Mouse (Mus musculus) hindbrain, embryonic 12.5 days (tissue): ENCODE measurements around the gene Plxna1. TPM values are rescaled to one million over a fixed set of nuclear protein-coding genes. Genes with fewer than 3 reads are reported as not detected.

Experiments used
- ATAC-seq: fragments of 200-750 bp; cut with Nextera tagmentation; 2 replicates; pipeline ENCODE4 v1.8.0; 2017; ENCODE audit warnings: moderate TSS enrichment; ENCODE audit not compliant: low FRiP score
- H3K27ac ChIP-seq: fragments of 300-500 bp; sonication (generic); 2 replicates; pipeline ENCODE4 v1.5.1; 2016; ENCODE audit warnings: mild to moderate bottlenecking
- H3K27me3 ChIP-seq: fragments of 300-500 bp; sonication (generic); 2 replicates; pipeline ENCODE4 v1.6.1; 2016; ENCODE audit warnings: mild to moderate bottlenecking
- H3K36me3 ChIP-seq: fragments of 300-500 bp; sonication (generic); 2 replicates; pipeline ENCODE4 v1.6.1; 2016; ENCODE audit warnings: mild to moderate bottlenecking
- H3K4me1 ChIP-seq: fragments of 300-500 bp; sonication (generic); 2 replicates; pipeline ENCODE4 v1.6.1; 2016
- H3K4me2 ChIP-seq: fragments of 300-500 bp; sonication (generic); replicated peaks from 2 replicates; pipeline ENCODE4 v1.6.1; 2016; ENCODE audit warnings: mild to moderate bottlenecking
- H3K4me3 ChIP-seq: fragments of 300-500 bp; sonication (generic); 2 replicates; pipeline ENCODE4 v1.5.1; 2016; ENCODE audit warnings: mild to moderate bottlenecking
- H3K9ac ChIP-seq: fragments of 300-500 bp; sonication (generic); 2 replicates; pipeline ENCODE4 v1.6.1; 2016; ENCODE audit warnings: mild to moderate bottlenecking, moderate library complexity
- H3K9me3 ChIP-seq: fragments of 300-500 bp; sonication (generic); replicated peaks from 2 replicates; pipeline ENCODE4 v1.6.1; 2016; ENCODE audit warnings: mild to moderate bottlenecking
- WGBS: fragments of 180-500 bp; shearing (Covaris S2); methylation state at CpG from one replicate; pipeline ENCODE4 v1.1.7; 2016; 5-methylcytosine and 5-hydroxymethylcytosine counted together
- polyA plus RNA-seq: library from polyadenylated mRNA; unstranded; fragments of >200 nt; fragmentation: Nextera tagmentation; extraction: Ambion mirVana; gene quantifications from 2 replicates; pipeline ENCODE4 v1.2.1, GENCODE M21; 2016

Gene Plxna1
- polyA plus RNA-seq, 1 experiment from 2014 or later = 62.8 TPM

DNA sequence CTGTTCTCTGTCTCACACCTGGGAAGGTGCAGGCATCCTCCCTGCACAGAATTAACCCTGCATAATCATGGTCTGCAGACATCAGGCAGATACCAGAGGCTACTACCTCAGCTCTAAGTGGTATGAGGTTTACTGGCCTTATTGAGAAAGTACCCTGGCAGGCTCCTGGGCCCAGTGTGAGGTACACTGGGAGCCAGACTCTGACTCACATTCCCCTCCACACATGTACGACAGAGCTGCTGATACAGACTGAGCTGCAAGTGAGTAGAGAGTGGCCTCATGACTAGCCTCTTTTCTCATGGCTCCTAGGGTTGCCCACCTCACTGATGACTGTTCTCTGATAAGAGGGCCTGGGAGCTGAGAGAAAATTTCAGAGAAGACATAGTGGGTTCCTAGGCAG lies 24.5 kb upstream of the Plxna1 start:
- Histone ChIP-seq H3K9ac (no peak overlapping the region), H3K36me3 (no peaks in the 10 kb centered on the region), H3K4me3 (no peak overlapping the region), H3K27ac (no peak overlapping the region), H3K4me2 (no peak overlapping the region), H3K9me3 (no peaks in the 10 kb centered on the region), H3K27me3 (no peaks in the 10 kb centered on the region), H3K4me1 (peaks cover 12% of the 10 kb centered on the region)
- 89% methylated on average over 1 of the region's 1 CpGs for WGBS
- ATAC-seq = no peak

DNA sequence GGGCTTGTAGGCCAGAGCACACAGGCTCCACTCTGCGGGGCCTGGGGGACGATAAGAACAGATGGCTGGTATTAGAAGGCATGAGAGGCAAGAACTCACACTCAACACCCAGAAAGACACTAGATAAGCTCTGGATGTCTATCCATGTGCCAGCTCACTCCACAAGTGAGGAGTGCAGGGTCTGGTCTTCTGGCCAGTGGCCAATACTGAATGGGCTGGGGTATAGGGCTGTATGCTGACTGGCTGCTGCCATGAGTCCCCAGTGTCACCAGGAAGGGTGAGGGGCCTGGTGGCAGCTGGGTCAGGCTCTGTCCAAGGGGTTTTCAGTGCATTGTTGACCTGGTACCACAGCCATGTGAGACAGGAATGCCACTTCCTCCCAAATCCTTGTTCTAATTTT lies 22.3 kb upstream of the Plxna1 start:
- H3K4me2 ChIP-seq = no peak overlapping the region
- no peaks in the 10 kb centered on the region for H3K36me3 ChIP-seq
- no peak for ATAC-seq
- no peak overlapping the region for H3K27ac ChIP-seq
- H3K27me3 ChIP-seq = no peaks in the 10 kb centered on the region
- no peak overlapping the region for H3K4me3 ChIP-seq
- peaks cover 10% of the 10 kb centered on the region; the same call in 1 of the 2 replicates for H3K4me1 ChIP-seq
- H3K9me3 ChIP-seq = no peaks in the 10 kb centered on the region
- 90% methylated on average over 2 of the region's 2 CpGs for WGBS
- no peak overlapping the region for H3K9ac ChIP-seq

GRCm38 (mm10) chr6:89381851-89382250 lies 19.4 kb upstream of the Plxna1 start:
- Histone ChIP-seq H3K27ac (no peak overlapping the region), H3K27me3 (no peaks in the 10 kb centered on the region), H3K9ac (no peak overlapping the region), H3K4me1 (peaks cover 7% of the 10 kb centered on the region; the same call in 1 of the 2 replicates), H3K36me3 (no peaks in the 10 kb centered on the region), H3K9me3 (no peaks in the 10 kb centered on the region), H3K4me3 (no peak overlapping the region), H3K4me2 (no peak overlapping the region)
- 15% methylated on average over 5 of the region's 5 CpGs for WGBS
- no peak for ATAC-seq

GRCm38 (mm10) chr6:89381172-89381571 lies 18.8 kb upstream of the Plxna1 start:
- no peak for ATAC-seq
- H3K4me3 ChIP-seq = no peak overlapping the region
- H3K27ac ChIP-seq = no peak overlapping the region
- peaks cover 7% of the 10 kb centered on the region; the same call in 1 of the 2 replicates for H3K4me1 ChIP-seq
- no peaks in the 10 kb centered on the region for H3K27me3 ChIP-seq
- no peaks in the 10 kb centered on the region for H3K9me3 ChIP-seq
- H3K36me3 ChIP-seq = no peaks in the 10 kb centered on the region
- 38% methylated on average over 3 of the region's 3 CpGs for WGBS
- no peak overlapping the region for H3K9ac ChIP-seq
- no peak overlapping the region for H3K4me2 ChIP-seq

DNA sequence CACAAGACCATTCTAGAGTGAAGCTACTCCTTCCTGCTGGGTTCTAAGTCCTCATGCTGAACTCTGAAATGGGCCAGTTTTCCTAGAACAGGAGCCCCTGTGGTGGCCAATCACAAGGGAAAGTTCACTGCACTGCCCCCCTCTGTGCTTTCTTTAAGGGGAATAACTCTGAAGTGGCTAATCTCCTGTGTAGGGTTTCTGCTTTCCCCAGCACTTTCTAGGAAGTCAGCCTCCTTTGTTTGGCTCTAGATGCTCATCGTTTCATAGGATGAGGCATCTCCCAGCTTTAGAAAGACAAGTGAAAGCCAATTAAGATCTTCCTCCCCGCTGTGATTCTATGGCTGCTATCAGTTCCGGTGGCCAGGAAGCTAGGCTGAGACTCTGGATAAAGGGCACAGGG lies 18.3 kb upstream of the Plxna1 start:
- no peaks in the 10 kb centered on the region for H3K36me3 ChIP-seq
- H3K9ac ChIP-seq = no peak overlapping the region
- no peak overlapping the region for H3K27ac ChIP-seq
- H3K4me2 ChIP-seq = no peak overlapping the region
- no peaks in the 10 kb centered on the region for H3K9me3 ChIP-seq
- 21% methylated on average over 3 of the region's 3 CpGs for WGBS
- peaks cover 7% of the 10 kb centered on the region; the same call in 1 of the 2 replicates for H3K4me1 ChIP-seq
- H3K27me3 ChIP-seq = no peaks in the 10 kb centered on the region
- no peak for ATAC-seq
- H3K4me3 ChIP-seq = no peak overlapping the region

DNA sequence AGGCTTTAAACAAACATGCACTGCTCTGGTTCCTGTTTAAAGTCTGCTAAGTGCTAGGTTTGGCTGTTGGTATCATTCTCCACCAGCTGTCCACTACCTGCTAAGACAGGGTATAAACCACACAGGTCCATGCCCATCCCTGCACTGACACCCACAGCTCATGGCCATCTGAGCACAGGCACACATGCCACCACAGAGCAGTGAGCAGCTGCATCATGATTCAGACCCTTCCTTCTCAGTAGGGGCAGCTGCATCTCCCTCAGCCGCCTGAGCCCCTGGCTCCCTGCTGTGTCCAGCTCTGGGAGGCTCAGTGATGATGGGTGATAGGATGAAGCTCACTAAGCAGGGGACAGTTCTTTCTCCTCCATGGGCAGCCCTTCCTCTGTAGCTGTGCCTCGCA lies 15.8 kb upstream of the Plxna1 start:
- H3K4me1 ChIP-seq = peaks cover 7% of the 10 kb centered on the region; the same call in 1 of the 2 replicates
- H3K9ac ChIP-seq = no peak overlapping the region
- 76% methylated on average over 2 of the region's 2 CpGs for WGBS
- no peak overlapping the region for H3K4me3 ChIP-seq
- no peak overlapping the region for H3K27ac ChIP-seq
- no peak for ATAC-seq
- no peaks in the 10 kb centered on the region for H3K36me3 ChIP-seq
- H3K27me3 ChIP-seq = no peaks in the 10 kb centered on the region
- H3K4me2 ChIP-seq = no peak overlapping the region
- no peaks in the 10 kb centered on the region for H3K9me3 ChIP-seq

GRCm38 (mm10) chr6:89368812-89369211 lies 6.4 kb upstream of the Plxna1 start:
- H3K27ac ChIP-seq = no peak overlapping the region
- no peak for ATAC-seq
- peaks cover 2% of the 10 kb centered on the region; the same call in 1 of the 2 replicates for H3K4me1 ChIP-seq
- H3K4me3 ChIP-seq = no peak overlapping the region
- no peak overlapping the region for H3K9ac ChIP-seq
- no peak overlapping the region for H3K4me2 ChIP-seq
- no peaks in the 10 kb centered on the region for H3K36me3 ChIP-seq
- 0 out of 2 replicates have a peak, but pooled peaks cover 4% of the 10 kb centered on the region for H3K9me3 ChIP-seq
- H3K27me3 ChIP-seq = peaks cover 9% of the 10 kb centered on the region; the same call in 1 of the 2 replicates

- 56% methylated on average over 3 of the region's 3 CpGs for WGBS
Measured at GRCm38 (mm10) chr6:89364342-89364741, 1.9 kb upstream of the Plxna1 start.

DNA sequence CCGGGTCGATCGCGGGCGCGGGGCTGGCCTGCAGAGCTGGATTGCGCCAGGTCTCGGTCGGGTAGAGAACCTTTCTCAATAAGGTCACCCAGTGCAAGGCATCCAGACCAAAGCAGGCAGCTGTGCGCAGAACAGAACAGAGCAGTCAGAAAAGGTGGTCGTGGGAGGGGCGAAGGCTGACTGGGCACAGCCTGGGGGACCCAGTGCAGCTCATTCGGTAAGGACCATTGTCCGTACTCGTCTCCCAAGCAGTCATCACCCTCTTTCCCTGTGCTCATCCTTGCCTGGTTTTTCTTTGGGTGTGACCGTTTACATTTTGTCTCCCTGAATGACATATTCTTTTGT lies 659 bp upstream of the Plxna1 start:
- Histone ChIP-seq H3K36me3 (no peaks in the 10 kb centered on the region), H3K27me3 (peaks cover 11% of the 10 kb centered on the region; the same call in 1 of the 2 replicates), H3K9ac (peak overlapping the region; percentile 66), H3K4me3 (peak overlapping the region; percentile 91), H3K9me3 (0 out of 2 replicates have a peak, but pooled peaks cover 4% of the 10 kb centered on the region), H3K27ac (peak overlapping the region; percentile 26), H3K4me2 (peak overlapping the region; percentile 94), H3K4me1 (peaks cover 42% of the 10 kb centered on the region)
- ATAC-seq = peak; percentile 39
- 5% methylated on average over 16 of the region's 16 CpGs for WGBS

More at GRCm38 (mm10) chr6:89364342-89364741, 1.9 kb upstream of the Plxna1 start:
- Histone ChIP-seq H3K27ac (no peak overlapping the region), H3K27me3 (peaks cover 11% of the 10 kb centered on the region; the same call in 1 of the 2 replicates), H3K4me1 (peaks cover 30% of the 10 kb centered on the region), H3K9me3 (0 out of 2 replicates have a peak, but pooled peaks cover 4% of the 10 kb centered on the region), H3K36me3 (no peaks in the 10 kb centered on the region), H3K4me3 (no peak overlapping the region), H3K9ac (no peak overlapping the region), H3K4me2 (no peak overlapping the region)
- no peak for ATAC-seq

- WGBS = under 1% methylated on average over 73 of the region's 80 CpGs
- Histone ChIP-seq H3K4me1 (peaks cover 55% of the 10 kb centered on the region), H3K4me3 (peak overlapping the region; percentile 91), H3K9me3 (no peaks in the 10 kb centered on the region), H3K36me3 (peaks cover 6% of the 10 kb centered on the region), H3K4me2 (peak overlapping the region; percentile 94), H3K27me3 (peaks cover 11% of the 10 kb centered on the region; the same call in 1 of the 2 replicates), H3K9ac (peak overlapping the region; percentile 100), H3K27ac (peak overlapping the region; percentile 82)
- ATAC-seq = peak; percentile 35
Measured at GRCm38 (mm10) chr6:89361418-89362280, 771 bp downstream of the Plxna1 start.

DNA sequence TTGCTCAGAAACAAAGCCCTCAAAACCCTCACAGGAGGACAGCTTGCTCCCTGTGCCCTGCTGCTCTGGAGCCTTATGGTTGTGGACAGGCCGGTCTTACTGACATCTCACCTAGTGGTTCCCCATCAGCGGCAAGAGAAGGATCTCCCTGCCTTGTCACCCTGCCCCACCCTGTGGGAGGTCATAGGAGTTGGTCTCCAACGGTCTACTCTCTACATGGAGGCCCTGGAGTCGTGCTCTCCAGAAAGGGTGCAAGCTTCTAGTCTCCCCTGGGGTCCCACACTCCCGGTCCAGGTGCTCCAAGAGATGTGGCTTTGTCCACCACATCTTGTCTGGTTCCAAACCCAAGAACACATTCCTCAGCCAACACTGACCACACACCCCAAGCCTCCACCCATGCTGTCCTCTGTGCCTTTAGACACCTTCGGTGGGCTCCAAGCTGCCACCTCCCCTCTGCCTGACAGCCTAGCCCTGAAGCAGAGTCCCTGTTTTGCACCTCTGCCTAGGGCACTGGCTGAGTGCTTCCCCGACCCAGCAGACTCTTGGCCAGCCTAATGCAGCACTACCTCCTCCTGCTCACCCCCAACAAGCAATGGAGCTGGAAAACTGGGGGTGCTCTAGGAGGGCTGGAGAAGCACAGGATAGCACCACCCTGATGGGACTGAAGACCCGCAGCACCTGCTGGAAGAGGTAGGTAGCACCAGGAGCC lies 1.6 kb downstream of the Plxna1 start:
- Histone ChIP-seq H3K4me1 (peaks cover 63% of the 10 kb centered on the region), H3K4me3 (peak overlapping the region; percentile 91), H3K36me3 (peaks cover 14% of the 10 kb centered on the region), H3K27me3 (peaks cover 11% of the 10 kb centered on the region; the same call in 1 of the 2 replicates), H3K9ac (peak overlapping the region; percentile 100), H3K27ac (peak overlapping the region; percentile 82), H3K4me2 (peak overlapping the region; percentile 94), H3K9me3 (no peaks in the 10 kb centered on the region)
- 39% methylated on average over 8 of the region's 8 CpGs for WGBS
- ATAC-seq = peak; percentile 0
